Mouse (Mus musculus) kidney, postnatal 25 days (tissue): ENCODE data around the gene Olfr139.

ENCODE experiments used
- DNase-seq, 2 experiments: peaks; one replicate each; pipeline ENCODE4 v3.0.0; 2021; ENCODE audit warnings: mixed read lengths in 2 of 2

The Olfr139 gene

DNA sequence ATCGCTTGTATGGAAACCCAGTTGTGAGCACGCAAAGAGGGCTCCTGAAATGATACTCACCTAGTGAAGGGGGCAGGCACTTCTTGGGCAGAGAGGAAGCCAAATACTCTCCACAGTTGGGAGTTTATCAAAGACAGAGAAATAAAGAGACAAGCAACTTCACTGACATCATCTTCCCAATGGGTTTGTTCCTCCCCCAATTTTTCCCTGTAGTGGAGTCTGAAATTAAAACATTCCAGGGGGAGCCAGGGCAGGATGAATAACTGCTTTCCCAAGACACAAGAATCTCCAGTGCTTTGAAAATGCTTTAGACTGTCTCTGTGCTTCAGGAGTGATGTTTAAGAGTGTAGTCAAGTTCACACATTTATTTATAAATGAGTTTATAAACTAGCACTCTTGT lies at the start of gene Olfr139, which contains the start of gene Olfr399:
Gene Olfr139, minus strand, starts transcription at position 101 of the 400 bp plus-strand sequence.
Gene Olfr399, minus strand, starts transcription at position 165 of the 400 bp plus-strand sequence.
- no peak for DNase-seq

DNA sequence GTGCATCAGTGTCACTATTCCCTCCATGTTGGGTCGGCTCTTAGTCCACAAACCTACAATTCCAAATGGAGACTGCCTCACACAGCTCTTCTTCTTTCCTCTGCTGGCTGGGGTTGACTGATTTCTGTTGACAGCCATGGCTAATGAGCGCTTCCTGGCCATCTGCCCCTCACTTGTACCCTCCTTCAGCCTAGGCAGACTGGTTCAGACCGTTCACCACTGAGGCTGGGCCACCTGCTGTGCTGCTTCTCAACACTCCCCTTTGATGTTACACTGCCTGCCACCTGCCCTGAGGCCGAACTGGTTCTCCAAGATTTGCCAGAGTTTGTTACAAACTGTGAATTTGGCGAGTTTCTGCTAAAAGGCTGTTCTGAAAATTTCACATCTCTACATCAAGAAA lies 48.7 kb upstream of the Olfr139 start:
- DNase-seq = no peak

DNA sequence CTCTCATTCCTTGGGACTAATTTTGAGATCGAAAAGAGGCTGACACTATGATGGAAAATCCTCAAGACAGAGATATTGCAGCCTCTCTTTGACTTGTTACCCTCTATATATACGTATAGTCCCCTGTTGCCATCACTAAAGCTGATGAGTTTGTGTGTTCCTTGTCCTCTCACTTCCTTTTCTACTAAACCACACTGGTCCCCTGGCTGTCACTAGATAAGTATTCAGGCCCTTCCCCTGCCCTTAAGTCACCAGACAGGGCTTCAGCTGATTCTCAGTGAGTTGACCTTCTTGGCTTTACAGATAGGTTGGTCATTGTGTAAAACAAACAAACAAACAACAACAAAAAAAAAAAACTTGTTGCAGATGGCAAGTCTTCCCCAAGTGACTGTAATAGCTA lies 45.2 kb upstream of the Olfr139 start:
- no peak for DNase-seq

DNA sequence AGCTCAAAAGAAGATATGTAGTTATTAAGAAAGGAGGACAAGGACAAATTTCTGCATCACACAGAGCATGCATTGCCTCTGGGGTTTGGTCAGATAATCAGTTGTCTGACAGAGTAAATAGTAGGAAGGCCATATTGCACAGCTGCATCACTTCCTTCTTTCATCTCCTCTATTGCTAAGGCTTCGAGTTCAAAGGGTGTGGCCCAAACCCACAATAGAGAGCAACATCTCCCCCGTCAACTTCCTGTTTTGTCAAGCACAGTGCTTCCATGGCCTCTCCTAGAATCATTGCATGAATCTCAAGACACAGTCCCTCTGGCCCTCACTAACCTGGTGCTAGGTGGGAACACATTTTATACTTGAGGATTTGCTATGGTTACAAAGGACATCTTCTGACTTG lies 44.4 kb upstream of the Olfr139 start:
- DNase-seq = no peak

DNA sequence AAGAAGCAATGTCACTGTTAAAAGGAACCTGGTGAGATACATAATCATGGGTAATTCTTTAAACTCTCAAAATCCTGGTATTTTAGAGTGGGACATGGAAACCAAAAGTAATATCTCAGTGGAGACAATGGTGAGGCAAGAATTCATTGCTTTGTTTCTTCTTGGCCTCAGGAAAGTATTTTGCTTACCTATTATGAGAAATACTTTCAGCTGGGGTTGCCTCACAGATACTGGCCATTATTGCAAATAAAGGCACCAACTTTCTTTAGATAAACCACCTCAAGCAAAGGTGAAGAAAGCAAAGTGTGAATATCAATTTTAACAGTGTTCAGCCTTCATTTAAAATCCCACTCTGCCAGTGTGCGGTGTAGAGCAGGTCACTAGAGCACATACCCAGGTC lies 13.3 kb upstream of the Olfr139 start, which contains the start of gene Zfp616:
Gene Zfp616, plus strand, starts transcription at position 301 of the 400 bp plus-strand sequence.
- no peak for DNase-seq

DNA sequence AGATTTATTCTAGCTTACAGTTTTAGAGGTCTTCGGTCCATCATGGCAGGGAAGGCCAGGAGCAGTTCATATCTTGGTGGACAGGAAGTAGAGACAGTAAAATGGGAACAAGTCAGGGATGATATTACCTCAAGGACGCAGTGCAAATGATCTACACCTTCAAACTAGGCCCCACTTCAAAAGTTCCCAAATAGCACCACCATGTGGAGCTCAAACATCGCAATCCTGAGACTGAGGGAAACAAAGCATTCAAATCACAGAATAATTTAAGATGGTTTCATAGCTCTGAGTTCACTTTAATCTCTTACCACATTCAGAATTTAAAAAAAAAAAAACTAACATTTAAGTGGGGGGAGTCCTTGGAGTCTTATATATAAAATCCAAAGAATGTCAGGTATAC lies 5.0 kb downstream of the Olfr139 start:
- no peak for DNase-seq
